In the genomic region with DNA sequence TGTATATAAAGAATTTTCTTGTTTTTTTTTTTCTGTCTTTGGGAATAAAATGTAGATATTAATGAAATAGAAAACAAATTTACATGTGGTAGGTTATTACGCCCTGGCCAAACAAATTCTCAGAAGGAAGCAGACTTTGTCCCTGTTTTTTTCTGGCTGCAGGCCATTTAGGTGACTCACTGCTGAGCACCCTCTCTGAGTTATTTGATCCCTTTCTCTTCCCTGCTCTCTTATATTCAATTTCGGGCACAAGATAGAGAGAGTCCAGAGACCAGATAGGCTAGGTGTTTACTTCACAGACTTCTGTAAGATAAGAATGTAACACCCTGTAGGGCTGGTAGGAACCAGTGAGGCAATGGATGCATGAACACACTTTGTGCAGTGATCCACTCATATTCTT, we compare ENCODE assay signal across 10 mouse cellular contexts. TPM values are rescaled to one million over a fixed set of nuclear protein-coding genes. Genes with fewer than 3 reads are reported as not detected.
DNase-seq lines count a peak whose midpoint lies in the region; ATAC-seq and TF ChIP-seq lines count a peak whose summit lies in the region.
"Had no signal": no experiment of that assay in that cellular context is flagged by ENCODE, and none has a peak within 500 bp of the region (broad histone marks: within the 10 kb centered on the region; RNA-seq: fewer than 3 reads in every experiment).

No protein-coding gene starts in this region.

- peaks cover 23% of the 10 kb centered on the region for H3K4me1 ChIP-seq in forebrain, embryonic 16.5 days (replicated peaks; ENCODE audit: control insufficient read depth, insufficient read depth, low read length)
- H3K4me1 ChIP-seq in forebrain, embryonic 10.5 days, result peaks cover 23% of the 10 kb centered on the region
- H3K4me1 ChIP-seq in midbrain, embryonic 15.5 days, result peaks cover 28% of the 10 kb centered on the region
- H3K4me1 ChIP-seq in midbrain, postnatal 0 days (ENCODE audit: insufficient read depth, low read length), result no peaks in the 10 kb centered on the region
- H3K4me1 ChIP-seq in cerebellum, adult 2 months (ENCODE audit: control insufficient read depth, insufficient read depth, low read length), result peaks cover 3% of the 10 kb centered on the region; the same call in 1 of the 2 replicates
- peaks cover 5% of the 10 kb centered on the region for H3K4me1 ChIP-seq in thymus, adult 2 months (replicated peaks; ENCODE audit: control insufficient read depth, insufficient read depth, low read length)

- no peak overlapping the region for H3ac ChIP-seq in myocyte (ENCODE audit: control insufficient read depth, insufficient read length)

- no peaks in the 10 kb centered on the region for H3K27me3 ChIP-seq in forebrain, embryonic 16.5 days (replicated peaks; ENCODE audit: control insufficient read depth, insufficient read depth, low read length)
- no peaks in the 10 kb centered on the region for H3K27me3 ChIP-seq in forebrain, embryonic 10.5 days (ENCODE audit: poor library complexity, severe bottlenecking)
- no peaks in the 10 kb centered on the region for H3K27me3 ChIP-seq in midbrain, embryonic 15.5 days (replicated peaks)
- H3K27me3 ChIP-seq in midbrain, postnatal 0 days (ENCODE audit: insufficient read depth, low read length), result no peaks in the 10 kb centered on the region
- no peaks in the 10 kb centered on the region for H3K27me3 ChIP-seq in cerebellum, adult 2 months (ENCODE audit: control insufficient read depth, insufficient read depth, low read length)
- H3K27me3 ChIP-seq in myocyte (ENCODE audit: control insufficient read depth, insufficient read depth, insufficient read length), result no peaks in the 10 kb centered on the region
- H3K27me3 ChIP-seq in thymus, adult 2 months (ENCODE audit: control insufficient read depth, insufficient read depth, low read length), result no peaks in the 10 kb centered on the region
- H3K27me3 ChIP-seq: limb, embryonic 15.5 days had no signal

- no peaks in the 10 kb centered on the region for H3K9me3 ChIP-seq in forebrain, embryonic 16.5 days (ENCODE audit: control insufficient read depth, low read length)
- no peaks in the 10 kb centered on the region for H3K9me3 ChIP-seq in forebrain, embryonic 10.5 days
- no peaks in the 10 kb centered on the region for H3K9me3 ChIP-seq in midbrain, embryonic 15.5 days
- no peaks in the 10 kb centered on the region for H3K9me3 ChIP-seq in midbrain, postnatal 0 days (ENCODE audit: low read length)
- H3K9me3 ChIP-seq: limb, embryonic 15.5 days had no signal

- no peak for TF ChIP-seq POLR2A in cerebellum, adult 2 months (IDR thresholded peaks at IDR 0.05; ENCODE audit: borderline replicate concordance, insufficient read depth, low read length)
- no peak for TF ChIP-seq POLR2A in myocyte (IDR thresholded peaks at IDR 0.05; ENCODE audit: insufficient read length, low read depth)
- no peak for TF ChIP-seq POLR2A in thymus, adult 2 months (IDR thresholded peaks at IDR 0.05; ENCODE audit: control insufficient read depth, extremely low read depth, insufficient read depth, low read length, poor library complexity)

- no peak for ATAC-seq in forebrain, embryonic 16.5 days
- no peak for ATAC-seq in midbrain, embryonic 15.5 days (replicated peaks)
- no peak for ATAC-seq in midbrain, postnatal 0 days (ENCODE audit: low FRiP score)
- ATAC-seq in monocyte, adult 5-6 weeks (replicated peaks; ENCODE audit: insufficient number of reproducible peaks, low FRiP score, low TSS enrichment, poor library complexity, severe bottlenecking), result no peak

- H3K79me2 ChIP-seq in myocyte (ENCODE audit: control insufficient read depth, insufficient read depth), result peaks cover 62% of the 10 kb centered on the region

- no peak overlapping the region for H3K9ac ChIP-seq in forebrain, embryonic 16.5 days (replicated peaks; ENCODE audit: low read depth, low read length)
- H3K9ac ChIP-seq in midbrain, embryonic 15.5 days, result no peak overlapping the region
- no peak overlapping the region for H3K9ac ChIP-seq in midbrain, postnatal 0 days (replicated peaks; ENCODE audit: low read length, poor library complexity, severe bottlenecking)
- H3K9ac ChIP-seq: limb, embryonic 15.5 days had no signal

- H3K27ac ChIP-seq in forebrain, embryonic 16.5 days (ENCODE audit: low read length), result no peak overlapping the region
- H3K27ac ChIP-seq in forebrain, embryonic 10.5 days, result no peak overlapping the region
- no peak overlapping the region for H3K27ac ChIP-seq in midbrain, embryonic 15.5 days
- no peak overlapping the region for H3K27ac ChIP-seq in midbrain, postnatal 0 days (ENCODE audit: low read depth, low read length)
- peak overlapping the region; percentile 73; the same call in 1 of the 2 replicates for H3K27ac ChIP-seq in cerebellum, adult 2 months (ENCODE audit: insufficient read depth, low read length)
- H3K27ac ChIP-seq in thymus, adult 2 months (ENCODE audit: control insufficient read depth, insufficient read depth, low read length), result no peak overlapping the region
- H3K27ac ChIP-seq: limb, embryonic 15.5 days had no signal

- no peak for TF ChIP-seq CTCF in midbrain, postnatal 0 days (IDR thresholded peaks at IDR 0.05)
- no peak for TF ChIP-seq CTCF in cerebellum, adult 2 months (IDR thresholded peaks at IDR 0.05; ENCODE audit: borderline replicate concordance, insufficient read depth, low read depth, low read length)
- TF ChIP-seq CTCF in thymus, adult 2 months (IDR thresholded peaks at IDR 0.05; ENCODE audit: borderline replicate concordance, control insufficient read depth, extremely low read depth, insufficient read depth, low read length, poor library complexity), result no peak

- no peak overlapping the region for H3K4me3 ChIP-seq in forebrain, embryonic 16.5 days (replicated peaks; ENCODE audit: low read length)
- no peak overlapping the region for H3K4me3 ChIP-seq in forebrain, embryonic 10.5 days
- no peak overlapping the region for H3K4me3 ChIP-seq in midbrain, embryonic 15.5 days
- no peak overlapping the region for H3K4me3 ChIP-seq in midbrain, postnatal 0 days (ENCODE audit: low read depth, low read length)
- H3K4me3 ChIP-seq in cerebellum, adult 2 months (replicated peaks; ENCODE audit: insufficient read depth, low read depth, low read length), result peak overlapping the region; percentile 90
- no peak overlapping the region for H3K4me3 ChIP-seq in myocyte
- no peak overlapping the region for H3K4me3 ChIP-seq in thymus, adult 2 months (ENCODE audit: control insufficient read depth, insufficient read depth, low read length)
- H3K4me3 ChIP-seq: limb, embryonic 15.5 days had no signal

- no peaks in the 10 kb centered on the region for H3K36me3 ChIP-seq in forebrain, embryonic 16.5 days (ENCODE audit: control insufficient read depth, insufficient read depth)
- H3K36me3 ChIP-seq in forebrain, embryonic 10.5 days (replicated peaks), result no peaks in the 10 kb centered on the region
- no peaks in the 10 kb centered on the region for H3K36me3 ChIP-seq in midbrain, embryonic 15.5 days (replicated peaks)
- no peaks in the 10 kb centered on the region for H3K36me3 ChIP-seq in midbrain, postnatal 0 days (ENCODE audit: insufficient read depth, low read length)
- no peaks in the 10 kb centered on the region for H3K36me3 ChIP-seq in myocyte (ENCODE audit: control insufficient read depth, insufficient read depth)
- H3K36me3 ChIP-seq in thymus, adult 2 months (ENCODE audit: control insufficient read depth, insufficient read depth, low read length), result no peaks in the 10 kb centered on the region
- H3K36me3 ChIP-seq: limb, embryonic 15.5 days had no signal

- WGBS in forebrain, embryonic 16.5 days, result 78% methylated on average over 2 of the region's 2 CpGs
- 85% methylated on average over 2 of the region's 2 CpGs for WGBS in forebrain, embryonic 10.5 days
- WGBS in midbrain, embryonic 15.5 days, result 80% methylated on average over 2 of the region's 2 CpGs
- WGBS in midbrain, postnatal 0 days, result 68% methylated on average over 2 of the region's 2 CpGs
- WGBS in cerebellum, adult 2 months, result 8% methylated on average over 2 of the region's 2 CpGs
- WGBS in thymus, adult 2 months, result 95% methylated on average over 2 of the region's 2 CpGs

- H3K4me2 ChIP-seq in forebrain, embryonic 16.5 days (ENCODE audit: low read length), result 0 out of 2 replicates have a peak overlapping the region, but pooled peaks have one; percentile 3
- H3K4me2 ChIP-seq in midbrain, embryonic 15.5 days, result peak overlapping the region; percentile 56; the same call in 1 of the 2 replicates
- no peak overlapping the region for H3K4me2 ChIP-seq in midbrain, postnatal 0 days (ENCODE audit: low read depth, low read length, poor library complexity, severe bottlenecking)
- H3K4me2 ChIP-seq in myocyte (ENCODE audit: low read depth), result peak overlapping the region; percentile 34
- H3K4me2 ChIP-seq: limb, embryonic 15.5 days had no signal

- DNase-seq in forebrain, embryonic 10.5 days (ENCODE audit: extremely low spot score, low spot score), result no peak
- no peak for DNase-seq in midbrain, postnatal 0 days (ENCODE audit: low spot score)
- peak; percentile 72 to 89 for DNase-seq in cerebellum, adult 2 months
- no peak for DNase-seq in thymus, adult 2 months
- DNase-seq: B cell, adult 2 months had no signal

TF ChIP-seq in myocyte, 11 proteins besides CTCF, POLR2A, EP300 and RAD21 (continues in another document):
- TF ChIP-seq MYOD1 (IDR thresholded peaks at IDR 0.05; ENCODE audit: control insufficient read depth in 1 of 3, insufficient read length in 2 of 3, low read depth in 2 of 3), result no peak
- TF ChIP-seq TCF3 (IDR thresholded peaks at IDR 0.05; ENCODE audit: insufficient read length, low read depth), result no peak
- TF ChIP-seq REST (IDR thresholded peaks at IDR 0.05; ENCODE audit: insufficient read depth, insufficient read length), result no peak
- TF ChIP-seq USF1 (IDR thresholded peaks at IDR 0.05; ENCODE audit: low read depth), result no peak
- no peak for TF ChIP-seq MAX (IDR thresholded peaks at IDR 0.05; ENCODE audit: low read depth)
- no peak for TF ChIP-seq E2F4 (IDR thresholded peaks at IDR 0.05; ENCODE audit: insufficient read depth)
- TF ChIP-seq SRF (IDR thresholded peaks at IDR 0.05; ENCODE audit: control insufficient read depth, insufficient read length, low read depth), result no peak
- TF ChIP-seq POLR2AphosphoS2 (IDR thresholded peaks at IDR 0.05; ENCODE audit: insufficient read length, low read depth), result no peak
- no peak for TF ChIP-seq MYOG (IDR thresholded peaks at IDR 0.05; ENCODE audit: control insufficient read depth in 1 of 3, insufficient read depth in 1 of 3, insufficient read length in 2 of 3, low read depth in 2 of 3)

RNA-seq across cellular contexts. Expression of gene Pak1, which starts 57.2 kb away (rescaled TPM):
- 147 TPM in 2 replicates for polyA plus RNA-seq in forebrain, embryonic 16.5 days (2015; fragmentation: Nextera tagmentation; extraction: Ambion mirVana)
- polyA plus RNA-seq in forebrain, embryonic 10.5 days (2016; fragmentation: Nextera tagmentation; extraction: Ambion mirVana), result 44.1 and 50.0 TPM in 2 replicates
- 147 and 156 TPM in 2 replicates for polyA plus RNA-seq in midbrain, embryonic 15.5 days (2015; fragmentation: Nextera tagmentation; extraction: Ambion mirVana)
- 162 and 193 TPM in 2 replicates for total RNA-seq in midbrain, postnatal 0 days (2014; rRNA removed)
- 131 TPM in 2 replicates for polyA plus RNA-seq in midbrain, postnatal 0 days (2015; fragmentation: Nextera tagmentation; extraction: Ambion mirVana)
- 363 and 385 TPM in 2 replicates for polyA plus RNA-seq in cerebellum, adult 2 months (2012; rRNA removed)
- polyA plus RNA-seq in myocyte (2012; fragmentation: generic; extraction: Trizol), result 33.2 TPM
- 11.4 and 11.8 TPM in 2 replicates for polyA plus RNA-seq in thymus, adult 2 months (2012; rRNA removed)
- total RNA-seq in monocyte, adult 5-6 weeks (2017), result 9.9 to 21.3 TPM (median 14.8 TPM) in 3 replicates

Comparison
In these comparisons a context has a peak if more than half of its experiments do, and no peak if none do; other contexts are left out.
1. DNase-seq: peak in cerebellum, adult 2 months (2 of 2); none in forebrain, embryonic 10.5 days (single experiment), midbrain, postnatal 0 days (single experiment) and thymus, adult 2 months (single experiment).